Mouse (Mus musculus): ENCODE measurements around the gene Vat1. TPM values are rescaled to one million over a fixed set of nuclear protein-coding genes. Genes with fewer than 3 reads are reported as not detected.
A peak's percentile ranks its signal among the peaks of the same experiment; 100 is the strongest.

The Vat1 gene
- polyA plus RNA-seq, 1 experiment from 2014 or later, result 37.5 TPM

GRCm38 (mm10) chr11:101464211-101465100 lies 1.6 kb downstream of the Vat1 start, which contains the start of gene Rnd2:
Rnd2 (plus strand) TSS chr11:101464999.
- no peaks in the 10 kb centered on the region for H3K9me3 ChIP-seq (replicated peaks)
- WGBS, result 9% methylated on average over 12 of the region's 12 CpGs
- peak within 1 kb of the TSS; percentile 86 for H3K4me3 ChIP-seq (replicated peaks)
- peak within 1 kb of the TSS; percentile 75 for H3K9ac ChIP-seq
- H3K4me2 ChIP-seq, result peak within 1 kb of the TSS; percentile 98
- peak; percentile 23; the same call in 1 of the 2 replicates for ATAC-seq (replicated peaks; ENCODE audit: low FRiP score)
- peaks cover 76% of the 10 kb centered on the region for H3K4me1 ChIP-seq
- H3K27ac ChIP-seq, result peak within 1 kb of the TSS; percentile 91
- H3K27me3 ChIP-seq, result no peaks in the 10 kb centered on the region
- peaks cover 32% of the 10 kb centered on the region for H3K36me3 ChIP-seq

- peaks cover 47% of the 10 kb centered on the region for H3K36me3 ChIP-seq
- no peak overlapping the region for H3K4me3 ChIP-seq (replicated peaks)
- ATAC-seq (replicated peaks; ENCODE audit: low FRiP score), result no peak
- no peak overlapping the region for H3K9ac ChIP-seq
- H3K4me1 ChIP-seq, result peaks cover 71% of the 10 kb centered on the region
- 23% methylated on average over 13 of the region's 13 CpGs for WGBS
- no peaks in the 10 kb centered on the region for H3K27me3 ChIP-seq
- H3K9me3 ChIP-seq (replicated peaks), result no peaks in the 10 kb centered on the region
- peak overlapping the region; percentile 98; the same call in 1 of the 2 replicates for H3K4me2 ChIP-seq
- H3K27ac ChIP-seq, result peak overlapping the region; percentile 29; the same call in 1 of the 2 replicates
These were observed 3.2 kb downstream of the Vat1 start for GRCm38 (mm10) chr11:101462583-101463440.

GRCm38 (mm10) chr11:101462141-101462540 lies 3.9 kb downstream of the Vat1 start:
- Histone ChIP-seq H3K27ac (peak overlapping the region; percentile 29; the same call in 1 of the 2 replicates), H3K4me1 (peaks cover 64% of the 10 kb centered on the region), H3K4me2 (peak overlapping the region; percentile 98; the same call in 1 of the 2 replicates), H3K4me3 (replicated peaks) (no peak overlapping the region), H3K9me3 (replicated peaks) (no peaks in the 10 kb centered on the region), H3K9ac (no peak overlapping the region), H3K36me3 (peaks cover 52% of the 10 kb centered on the region), H3K27me3 (no peaks in the 10 kb centered on the region)
- 74% methylated on average over 14 of the region's 14 CpGs for WGBS
- no peak for ATAC-seq (replicated peaks; ENCODE audit: low FRiP score)

- Histone ChIP-seq H3K4me1 (peaks cover 55% of the 10 kb centered on the region), H3K27me3 (no peaks in the 10 kb centered on the region), H3K4me3 (replicated peaks) (no peak overlapping the region), H3K27ac (no peak overlapping the region), H3K9ac (no peak overlapping the region), H3K9me3 (replicated peaks) (no peaks in the 10 kb centered on the region), H3K36me3 (peaks cover 52% of the 10 kb centered on the region), H3K4me2 (no peak overlapping the region)
- ATAC-seq (replicated peaks; ENCODE audit: low FRiP score), result no peak
- WGBS, result 79% methylated on average over 15 of the region's 15 CpGs
These were observed 5.7 kb downstream of the Vat1 start for GRCm38 (mm10) chr11:101460321-101460720.

GRCm38 (mm10) chr11:101459716-101460115 lies 6.3 kb downstream of the Vat1 start:
- H3K4me3 ChIP-seq (replicated peaks), result no peak overlapping the region
- no peaks in the 10 kb centered on the region for H3K27me3 ChIP-seq
- no peak overlapping the region for H3K4me2 ChIP-seq
- no peak overlapping the region for H3K27ac ChIP-seq
- no peak; the same call in 1 of the 2 replicates for ATAC-seq (replicated peaks; ENCODE audit: low FRiP score)
- WGBS, result 17% methylated on average over 6 of the region's 6 CpGs
- H3K4me1 ChIP-seq, result peaks cover 55% of the 10 kb centered on the region
- H3K9ac ChIP-seq, result 0 out of 2 replicates have a peak overlapping the region, but pooled peaks have one; percentile 21
- peaks cover 52% of the 10 kb centered on the region for H3K36me3 ChIP-seq
- no peaks in the 10 kb centered on the region for H3K9me3 ChIP-seq (replicated peaks)

GRCm38 (mm10) chr11:101458217-101458616 lies 7.8 kb downstream of the Vat1 start:
- peaks cover 52% of the 10 kb centered on the region for H3K36me3 ChIP-seq
- H3K4me3 ChIP-seq (replicated peaks), result no peak overlapping the region
- H3K4me2 ChIP-seq, result no peak overlapping the region
- ATAC-seq (replicated peaks; ENCODE audit: low FRiP score), result no peak
- no peak overlapping the region for H3K9ac ChIP-seq
- H3K4me1 ChIP-seq, result peaks cover 48% of the 10 kb centered on the region
- H3K9me3 ChIP-seq (replicated peaks), result no peaks in the 10 kb centered on the region
- H3K27me3 ChIP-seq, result no peaks in the 10 kb centered on the region
- no peak overlapping the region for H3K27ac ChIP-seq
- 81% methylated on average over 12 of the region's 12 CpGs for WGBS

- H3K4me2 ChIP-seq, result no peak overlapping the region
- H3K36me3 ChIP-seq, result peaks cover 51% of the 10 kb centered on the region
- no peak overlapping the region for H3K9ac ChIP-seq
- no peak overlapping the region for H3K4me3 ChIP-seq (replicated peaks)
- WGBS, result 95% methylated on average over 9 of the region's 9 CpGs
- H3K27ac ChIP-seq, result no peak overlapping the region
- peaks cover 42% of the 10 kb centered on the region for H3K4me1 ChIP-seq
- 0 out of 2 replicates have a peak, but pooled peaks have one; percentile 19 for ATAC-seq (replicated peaks; ENCODE audit: low FRiP score)
- H3K9me3 ChIP-seq (replicated peaks), result no peaks in the 10 kb centered on the region
- H3K27me3 ChIP-seq, result no peaks in the 10 kb centered on the region
These were observed 8.4 kb downstream of the Vat1 start for GRCm38 (mm10) chr11:101457631-101458030.

GRCm38 (mm10) chr11:101455627-101456026 lies 10.4 kb downstream of the Vat1 start:
- H3K4me3 ChIP-seq (replicated peaks), result no peak overlapping the region
- ATAC-seq (replicated peaks; ENCODE audit: low FRiP score), result no peak
- H3K36me3 ChIP-seq, result peaks cover 32% of the 10 kb centered on the region
- H3K27ac ChIP-seq, result no peak overlapping the region
- H3K27me3 ChIP-seq, result no peaks in the 10 kb centered on the region
- H3K9ac ChIP-seq, result no peak overlapping the region
- H3K4me1 ChIP-seq, result peaks cover 37% of the 10 kb centered on the region
- H3K4me2 ChIP-seq, result no peak overlapping the region
- WGBS, result 86% methylated on average over 7 of the region's 7 CpGs
- no peaks in the 10 kb centered on the region for H3K9me3 ChIP-seq (replicated peaks)

GRCm38 (mm10) chr11:101454702-101455101 lies 11.3 kb downstream of the Vat1 start:
- H3K27ac ChIP-seq, result peak overlapping the region; percentile 52; the same call in 1 of the 2 replicates

GRCm38 (mm10) chr11:101452093-101452774 lies 13.8 kb downstream of the Vat1 start:
- Histone ChIP-seq H3K27ac (no peak overlapping the region), H3K36me3 (no peaks in the 10 kb centered on the region), H3K9me3 (replicated peaks) (no peaks in the 10 kb centered on the region), H3K9ac (no peak overlapping the region), H3K4me2 (no peak overlapping the region), H3K4me1 (peaks cover 37% of the 10 kb centered on the region), H3K27me3 (no peaks in the 10 kb centered on the region), H3K4me3 (replicated peaks) (no peak overlapping the region)
- 61% methylated on average over 10 of the region's 10 CpGs for WGBS
- ATAC-seq (replicated peaks; ENCODE audit: low FRiP score), result no peak

More at GRCm38 (mm10) chr11:101454702-101455101, 11.3 kb downstream of the Vat1 start:
- ATAC-seq (replicated peaks; ENCODE audit: low FRiP score), result peak; percentile 22; the same call in 1 of the 2 replicates
- no peak overlapping the region for H3K9ac ChIP-seq
- peaks cover 29% of the 10 kb centered on the region for H3K4me1 ChIP-seq
- 50% methylated on average over 6 of the region's 6 CpGs for WGBS
- H3K36me3 ChIP-seq, result peaks cover 23% of the 10 kb centered on the region
- H3K4me3 ChIP-seq (replicated peaks), result no peak overlapping the region
- H3K27me3 ChIP-seq, result no peaks in the 10 kb centered on the region
- no peaks in the 10 kb centered on the region for H3K9me3 ChIP-seq (replicated peaks)
- no peak overlapping the region for H3K4me2 ChIP-seq

- Histone ChIP-seq H3K9me3 (replicated peaks) (no peaks in the 10 kb centered on the region), H3K4me2 (no peak overlapping the region), H3K9ac (no peak overlapping the region), H3K27ac (no peak overlapping the region), H3K4me3 (replicated peaks) (no peak overlapping the region), H3K4me1 (peaks cover 37% of the 10 kb centered on the region), H3K27me3 (no peaks in the 10 kb centered on the region), H3K36me3 (peaks cover 5% of the 10 kb centered on the region; the same call in 1 of the 2 replicates)
- 93% methylated on average over 10 of the region's 10 CpGs for WGBS
- ATAC-seq (replicated peaks; ENCODE audit: low FRiP score), result no peak
These were observed 14.5 kb downstream of the Vat1 start for GRCm38 (mm10) chr11:101451536-101451935.

All from kidney, embryonic 15.5 days (tissue).